Mouse (Mus musculus) WW6 (cell line): ENCODE measurements around the gene Pyroxd2.
A peak's percentile ranks its signal among the peaks of the same experiment; 100 is the strongest.
"Not testable (repeated sequence)": the region's sequence is repeated elsewhere in the genome, so short reads cannot be mapped to it uniquely, and the experiment has no call there.

Experiments
- DNase-seq: peaks from one replicate; pipeline ENCODE4 v3.0.0-alpha.2; 2013; ENCODE audit warnings: low read depth, low spot score

Gene Pyroxd2

DNA sequence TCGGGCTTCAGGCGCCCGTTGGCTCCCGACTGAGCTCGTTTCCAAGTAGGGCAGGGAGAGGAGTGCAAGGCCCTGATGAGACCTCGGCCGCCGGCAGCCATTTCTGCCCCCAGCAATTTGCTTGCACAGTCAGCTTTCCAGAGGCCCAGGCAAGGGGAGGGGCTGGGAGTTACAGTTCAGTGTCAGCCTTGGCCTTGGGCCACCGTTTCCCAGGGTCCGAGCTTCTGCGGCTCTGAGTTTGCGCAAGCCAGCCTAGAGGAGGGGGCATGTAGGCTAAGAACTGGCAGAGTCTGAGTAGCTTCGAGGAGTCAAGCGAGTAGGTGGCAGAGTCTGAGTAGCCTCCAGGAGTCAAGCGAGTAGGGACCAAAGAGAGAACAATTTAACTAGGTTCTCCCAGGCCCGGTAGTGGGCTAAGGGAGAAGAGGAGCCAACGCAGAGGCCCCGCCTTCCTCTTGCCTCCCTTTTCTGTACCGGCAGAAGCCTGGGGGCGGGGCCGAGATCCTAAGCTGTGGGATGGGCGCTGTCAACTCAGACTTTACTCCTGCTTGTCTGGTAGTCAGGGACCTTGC is at the start of gene Pyroxd2:
TSS of gene Pyroxd2 (minus strand) at position 413 of the 569 bp plus-strand sequence.
- DNase-seq, result peak; percentile 50

- DNase-seq, result no peak
Observed at GRCm38 (mm10) chr19:42797866-42798265, 45.3 kb upstream of the Pyroxd2 start.

DNA sequence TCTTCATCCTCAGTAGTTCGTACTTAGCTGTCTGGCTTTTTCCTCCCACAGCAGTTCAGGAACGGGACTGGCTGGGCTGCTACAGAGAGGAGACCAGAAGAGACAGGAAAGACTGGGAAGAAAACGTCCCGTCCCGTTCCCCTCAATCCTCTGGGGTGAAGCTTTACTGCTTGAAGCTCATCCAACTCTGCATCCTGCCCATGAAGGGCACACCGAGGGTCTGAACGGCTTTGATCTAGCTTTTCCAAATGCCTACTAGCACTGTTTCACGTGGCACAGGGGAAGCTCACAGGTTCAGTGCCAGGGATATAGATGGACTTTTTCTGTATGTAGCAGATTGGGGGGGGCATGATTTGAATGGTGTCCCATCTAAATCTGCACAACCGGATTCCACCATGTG is 43.2 kb upstream of the Pyroxd2 start:
- DNase-seq, result no peak

- peak; percentile 75 for DNase-seq
Observed at GRCm38 (mm10) chr19:42794914-42795613, 42.5 kb upstream of the Pyroxd2 start.

DNA sequence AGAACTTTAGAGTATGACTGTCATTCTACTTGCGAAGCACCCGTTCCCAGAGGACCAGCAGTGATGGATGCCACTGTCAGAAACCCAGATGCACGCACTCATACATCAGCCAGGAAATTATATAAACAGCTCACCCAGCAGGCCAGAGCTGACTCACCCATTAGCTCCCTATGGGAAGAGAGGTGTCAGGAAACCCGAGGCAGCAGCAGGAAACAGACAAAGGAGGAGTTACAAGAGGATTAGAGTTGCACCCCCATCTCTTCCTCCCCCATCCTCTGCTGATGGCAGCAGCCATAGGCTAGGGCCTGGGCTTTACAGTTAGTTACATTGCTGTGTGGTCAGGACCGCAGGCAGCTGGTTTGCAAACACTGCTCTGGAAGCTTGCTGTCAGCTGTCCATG is 35.7 kb upstream of the Pyroxd2 start:
- no peak for DNase-seq

- no peak for DNase-seq
Observed at GRCm38 (mm10) chr19:42785562-42786220, 33.1 kb upstream of the Pyroxd2 start.

DNA sequence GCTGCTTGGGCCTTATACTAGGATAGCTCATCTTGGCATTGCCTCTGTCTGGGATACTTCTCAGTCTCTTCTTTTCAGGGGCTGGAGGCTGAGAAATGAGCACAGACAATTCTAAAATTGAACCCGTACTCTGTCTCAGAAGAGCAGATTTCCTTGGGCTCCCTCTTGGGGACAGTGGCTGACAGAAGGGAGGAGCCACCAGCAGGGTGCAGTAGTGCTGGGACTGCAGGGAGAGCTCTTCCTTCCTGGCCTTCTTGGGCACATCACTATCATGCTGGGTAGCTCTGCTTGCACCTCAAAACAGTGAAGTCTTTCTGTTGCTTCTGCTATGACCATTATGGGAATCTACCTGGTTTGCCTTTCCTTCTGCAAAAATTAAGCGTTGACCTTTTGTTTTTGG is 32.6 kb upstream of the Pyroxd2 start:
- DNase-seq, result no peak

DNA sequence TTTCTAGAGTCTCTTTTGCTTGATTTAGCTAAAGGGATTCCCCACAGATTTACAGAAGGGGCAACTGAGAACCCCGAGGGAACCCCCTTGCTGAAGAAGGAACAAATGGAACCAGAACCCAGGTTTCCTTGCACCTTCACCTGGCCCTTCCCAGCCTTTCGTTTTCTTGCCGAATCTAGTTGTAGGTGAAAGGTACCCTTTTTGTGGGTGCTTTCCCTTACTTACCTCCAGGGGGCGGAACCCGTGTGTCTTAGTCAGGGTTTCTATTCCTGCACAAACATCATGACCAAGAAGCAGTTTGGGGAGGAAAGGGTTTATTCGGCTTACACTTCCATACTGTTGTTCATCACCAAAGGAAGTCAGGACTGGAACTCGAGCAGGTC is 27.6 kb upstream of the Pyroxd2 start:
- not testable (repeated sequence) for DNase-seq

GRCm38 (mm10) chr19:42779531-42780155 is 27.1 kb upstream of the Pyroxd2 start, which contains the start of gene Hps1:
Gene Hps1 (minus strand): TSS chr19:42779978.
- peak; percentile 76 for DNase-seq

- DNase-seq, result no peak
Observed at GRCm38 (mm10) chr19:42777801-42778200, 25.2 kb upstream of the Pyroxd2 start.

DNA sequence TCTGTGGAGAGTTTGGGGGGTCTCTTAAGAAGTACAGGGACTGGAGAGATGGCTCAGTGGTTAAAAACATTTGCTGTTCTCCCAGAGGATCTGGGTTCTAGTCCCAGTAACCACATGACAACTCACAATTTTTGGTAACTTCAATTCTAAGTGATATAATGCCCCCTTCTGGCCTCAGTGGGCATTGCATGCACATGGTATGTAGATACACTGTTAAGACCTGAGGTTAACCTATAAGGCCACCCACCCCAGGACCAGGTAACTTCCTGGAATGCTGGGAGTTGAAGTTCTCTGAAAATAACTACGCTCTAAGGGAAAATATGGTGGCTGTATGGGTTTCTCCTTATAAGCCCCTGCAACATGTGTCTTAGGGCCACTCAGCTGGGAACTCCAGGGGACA is 24.2 kb upstream of the Pyroxd2 start:
- DNase-seq, result no peak

DNA sequence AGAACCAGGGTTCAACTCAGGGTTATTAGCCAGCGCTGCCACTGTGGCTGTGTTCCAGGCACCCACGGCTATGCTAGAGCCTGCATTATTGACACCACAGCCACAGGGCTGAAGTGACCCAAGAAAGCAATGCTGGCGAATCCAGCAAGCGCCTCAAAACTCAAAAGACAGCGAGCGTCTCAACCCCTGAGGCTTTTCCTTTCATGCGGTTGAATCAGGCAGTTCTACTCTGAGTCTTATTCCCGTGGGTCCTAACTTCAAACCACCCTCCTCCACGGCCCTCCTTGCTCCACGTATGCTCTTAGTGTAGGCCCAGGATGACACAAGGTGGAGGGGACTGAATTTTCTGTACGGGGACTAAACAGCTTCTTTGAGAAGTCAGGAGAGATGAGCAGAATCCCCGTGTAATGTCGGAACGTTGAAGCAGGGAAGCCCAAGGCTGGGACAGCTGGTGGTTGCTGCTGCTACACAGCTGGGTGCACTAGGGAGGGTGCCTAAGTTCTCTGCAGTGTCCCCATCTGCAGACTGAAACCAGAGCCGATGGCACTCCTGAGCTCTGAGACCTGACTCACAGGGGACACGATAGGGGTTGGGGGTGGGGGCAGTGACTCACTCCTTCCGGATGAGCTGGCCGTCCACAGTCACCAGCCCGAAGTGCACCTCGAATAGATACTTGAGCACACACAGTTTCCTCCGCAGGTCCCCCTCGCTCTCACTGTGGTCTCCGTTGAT is 17.7 kb upstream of the Pyroxd2 start:
- no peak for DNase-seq

- no peak for DNase-seq
Observed at GRCm38 (mm10) chr19:42769648-42770047, 17.1 kb upstream of the Pyroxd2 start.

DNA sequence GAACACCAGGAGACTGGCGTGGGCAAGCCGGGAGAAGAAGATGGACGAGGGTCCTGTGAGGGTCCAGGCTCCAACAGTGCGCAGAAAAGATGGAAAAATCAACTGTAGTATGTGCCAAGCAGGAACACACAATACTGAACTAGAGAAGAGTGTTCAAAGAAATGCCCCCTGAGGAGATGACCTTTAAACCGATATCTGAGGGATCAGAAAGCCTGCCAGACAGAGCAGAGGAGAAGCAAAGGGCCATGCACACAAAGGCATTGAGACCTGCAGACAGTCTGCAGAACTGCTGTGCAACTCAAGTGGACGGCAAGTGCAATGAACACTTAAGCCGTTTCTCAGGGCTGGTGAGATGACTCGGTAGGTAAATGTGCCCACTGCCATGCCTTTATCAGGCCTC is 14.8 kb upstream of the Pyroxd2 start:
- no peak for DNase-seq

DNA sequence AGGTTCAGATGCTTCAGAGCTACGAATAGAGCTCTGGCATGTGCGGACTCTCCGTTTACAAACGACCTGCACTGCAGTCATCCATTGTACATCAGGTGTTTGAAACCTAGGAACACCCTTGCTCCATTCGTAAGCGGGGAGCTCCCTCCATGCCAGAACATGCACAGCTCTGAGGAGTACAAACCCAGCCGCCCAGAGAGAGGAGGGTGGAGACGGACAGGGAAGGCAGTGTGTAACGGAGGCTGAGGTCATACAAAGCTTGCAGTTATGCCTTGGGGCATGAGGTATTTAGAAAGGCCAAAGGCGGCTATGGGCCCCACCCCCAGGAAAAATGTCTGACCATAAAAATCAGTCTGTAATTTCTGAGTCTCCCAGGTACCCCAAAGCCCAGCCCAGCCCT is 11.8 kb upstream of the Pyroxd2 start:
- no peak for DNase-seq

- DNase-seq, result no peak
Observed at GRCm38 (mm10) chr19:42756671-42757070, 4.1 kb upstream of the Pyroxd2 start.

- DNase-seq, result no peak
Observed at GRCm38 (mm10) chr19:42755148-42755870, 2.7 kb upstream of the Pyroxd2 start.

GRCm38 (mm10) chr19:42753141-42753917 is 754 bp upstream of the Pyroxd2 start:
- DNase-seq, result no peak

GRCm38 (mm10) chr19:42750196-42750595 is 2.4 kb downstream of the Pyroxd2 start:
- DNase-seq, result no peak

GRCm38 (mm10) chr19:42746702-42747101 is 5.9 kb downstream of the Pyroxd2 start:
- DNase-seq, result no peak
